Mouse (Mus musculus): Measurements from ENCODE around the gene Mtif2. TPM values are rescaled to one million over a fixed set of nuclear protein-coding genes. Genes with fewer than 3 reads are reported as not detected.

The Mtif2 gene
- total RNA-seq, 2 experiments from 2014 or later, result 22.1 to 29.4 TPM

GRCm38 (mm10) chr11:29548504-29549424 is 22.6 kb downstream of the Mtif2 start:
- intact Hi-C loops (cut with DNase I; ENCODE audit: low total_unique reads), result no loop called here
- DNase-seq, result no peak

GRCm38 (mm10) chr11:29549425-29549778 is 23.2 kb downstream of the Mtif2 start:
- intact Hi-C loops (cut with DNase I; ENCODE audit: low total_unique reads), result no loop called here
- no peak for DNase-seq

GRCm38 (mm10) chr11:29560452-29560851 is 34.2 kb downstream of the Mtif2 start:
- intact Hi-C loops (cut with DNase I; ENCODE audit: low total_unique reads), result no loop called here

GRCm38 (mm10) chr11:29560990-29561389 is 34.8 kb downstream of the Mtif2 start:
- intact Hi-C loops (cut with DNase I; ENCODE audit: low total_unique reads), result no loop called here

More at GRCm38 (mm10) chr11:29560452-29560851, 34.2 kb downstream of the Mtif2 start:
- DNase-seq, result no peak

GRCm38 (mm10) chr11:29563406-29563805 is 37.2 kb downstream of the Mtif2 start:
- intact Hi-C loops (cut with DNase I; ENCODE audit: low total_unique reads), result no loop called here
- no peak for DNase-seq

More at GRCm38 (mm10) chr11:29560990-29561389, 34.8 kb downstream of the Mtif2 start:
- no peak for DNase-seq

- intact Hi-C loops (cut with DNase I; ENCODE audit: low total_unique reads), result no loop called here
- no peak for DNase-seq
Measured at GRCm38 (mm10) chr11:29571536-29571935, 45.3 kb downstream of the Mtif2 start.

- intact Hi-C loops (cut with DNase I; ENCODE audit: low total_unique reads), result no loop called here
- no peak for DNase-seq
Measured at GRCm38 (mm10) chr11:29572656-29573055, 46.4 kb downstream of the Mtif2 start.

- intact Hi-C loops (cut with DNase I; ENCODE audit: low total_unique reads), result no loop called here
- DNase-seq, result no peak
Measured at GRCm38 (mm10) chr11:29579610-29580009, 53.4 kb downstream of the Mtif2 start.

Other genes starting within 250 kb of the Mtif2 start
- gene Ccdc88a, start 152.8 kb upstream of the Mtif2 start, total RNA-seq (2021), result 1 to 10 TPM; 7.3 to 9.5 TPM
- gene Prorsd1, start 11.4 kb upstream of the Mtif2 start, total RNA-seq (2021), result 10 to 100 TPM; 15.9 to 20.9 TPM
- not detected for gene Clhc1, start 21.5 kb downstream of the Mtif2 start, total RNA-seq (2021)
- gene Rps27a, start 21.7 kb downstream of the Mtif2 start, total RNA-seq (2021), result 100 to 1,000 TPM; 559 to 594 TPM
- gene Rtn4, start 166.5 kb downstream of the Mtif2 start, total RNA-seq (2021), result 100 to 1,000 TPM; 923 to 949 TPM

Measured in gastrocnemius, postnatal 14 days (tissue).